Mouse (Mus musculus): ENCODE data around the gene Tmcc2.

The Tmcc2 gene

DNA sequence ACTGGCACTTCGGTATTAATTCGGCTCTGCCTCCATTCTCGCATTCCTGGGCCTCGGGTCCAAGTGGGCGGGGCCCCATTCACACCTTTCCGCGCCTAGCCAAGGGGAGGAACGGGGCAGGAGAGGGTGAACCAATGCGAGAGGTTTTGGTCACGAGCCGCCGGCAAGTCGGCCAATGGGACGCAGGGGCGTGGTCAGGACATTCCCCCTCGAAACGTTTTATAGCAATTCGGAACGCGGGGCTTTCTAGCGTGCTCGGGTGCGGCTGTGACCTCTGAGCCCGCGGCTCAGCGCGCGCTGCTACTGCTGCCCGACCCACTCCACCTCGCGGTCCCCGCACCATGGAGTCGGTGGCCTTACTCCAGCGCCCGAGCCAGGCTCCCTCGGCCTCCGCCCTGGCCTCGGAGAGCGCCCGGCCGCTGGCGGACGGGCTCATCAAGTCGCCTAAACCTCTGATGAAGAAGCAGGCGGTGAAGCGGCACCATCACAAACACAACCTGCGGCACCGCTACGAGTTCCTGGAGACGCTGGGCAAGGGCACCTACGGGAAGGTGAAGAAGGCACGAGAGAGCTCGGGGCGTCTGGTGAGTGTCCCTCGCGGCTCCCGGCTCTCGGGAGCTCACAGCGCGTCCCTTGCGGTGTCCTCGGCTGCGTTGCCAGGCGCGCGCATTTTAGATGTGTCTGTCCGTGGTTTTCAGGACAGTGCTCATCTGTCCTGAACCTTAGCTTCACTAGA, 75.0 kb downstream of the Tmcc2 start, which contains the start of gene Nuak2:
Gene Nuak2, plus strand, starts transcription at position 238 of the 736 bp plus-strand sequence.
- in situ Hi-C loops (cut with MseI, MboI), result no loop called here

DNA sequence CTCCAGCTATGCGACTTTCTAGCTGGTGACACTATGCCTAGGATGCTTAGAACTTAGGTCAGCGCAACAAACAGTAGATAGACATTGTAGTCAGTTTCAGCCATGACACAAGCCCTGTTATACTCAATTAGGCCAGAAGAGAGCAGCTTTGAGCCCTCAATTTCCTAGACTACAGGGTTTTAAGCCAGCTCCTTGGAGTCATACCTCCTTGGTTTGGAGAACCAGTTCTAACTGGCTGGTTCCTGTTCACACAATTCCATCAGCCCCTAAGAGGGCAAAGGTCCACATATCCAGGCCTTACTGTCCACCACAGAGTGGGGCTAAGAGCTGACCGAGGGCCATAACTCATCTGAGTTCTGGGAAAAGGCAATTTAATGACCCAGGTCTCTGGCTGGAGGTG, 78.4 kb downstream of the Tmcc2 start:
- in situ Hi-C loops (cut with MseI, MboI), result loop anchor here (5.0 kb wide), 1 partner anchor 45 kb away; no protein-coding TSS in a partner anchor

DNA sequence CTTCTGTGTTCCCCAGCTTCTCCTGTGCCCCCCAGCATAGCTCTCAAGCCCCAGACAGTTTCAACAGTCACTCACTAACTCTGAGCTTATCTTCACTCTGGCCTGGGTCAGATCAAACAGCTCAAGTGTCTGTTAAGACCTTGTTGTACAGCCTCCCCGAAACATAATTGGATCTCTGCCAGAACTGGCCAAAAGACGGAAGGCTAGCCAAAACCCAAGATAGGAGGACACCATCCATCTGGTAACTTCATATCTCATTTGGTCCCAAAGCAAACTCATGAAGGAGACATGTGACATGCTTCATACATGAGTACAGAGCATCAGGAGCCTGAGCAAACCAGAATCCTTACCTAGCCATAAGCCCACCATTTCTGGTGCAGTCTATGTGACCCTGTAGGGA, 79.0 kb downstream of the Tmcc2 start:
- in situ Hi-C loops (cut with MseI, MboI), result loop anchor here (5.0 kb wide), 1 partner anchor 45 kb away; no protein-coding TSS in a partner anchor

DNA sequence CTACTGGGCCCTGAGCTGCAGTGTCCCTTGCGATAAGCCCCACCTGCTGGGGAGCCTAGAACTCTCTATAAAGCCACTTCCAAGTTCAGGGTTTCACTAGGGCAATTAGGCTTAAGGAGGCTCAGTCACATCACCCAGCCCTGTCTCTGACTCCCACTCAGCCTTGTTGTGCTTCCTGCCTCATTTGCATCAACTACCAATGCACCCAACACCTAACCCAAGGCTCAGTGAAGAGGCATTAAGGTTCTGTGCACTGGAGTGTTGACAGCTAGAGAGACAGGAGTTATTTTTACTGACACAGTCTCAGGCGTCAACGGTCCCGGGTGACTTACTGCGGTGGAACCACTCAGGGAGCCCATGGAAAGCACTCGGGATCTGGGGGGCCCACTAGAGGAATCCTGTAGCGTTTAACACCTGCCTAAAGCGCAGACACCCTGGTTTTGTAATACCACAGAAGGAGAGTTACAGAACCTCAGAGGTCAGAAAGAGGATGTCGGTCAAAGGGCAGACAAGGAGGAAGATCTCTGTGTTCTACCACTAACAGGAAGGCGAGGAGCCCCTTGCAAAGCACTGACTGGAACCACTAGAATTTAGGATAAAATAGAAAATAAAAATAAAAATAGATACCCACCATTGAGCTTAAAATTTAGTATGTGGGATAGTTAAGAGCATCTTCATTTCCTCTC, 79.8 kb downstream of the Tmcc2 start:
- in situ Hi-C loops (cut with MseI, MboI), result loop anchor here (5.0 kb wide), 1 partner anchor 46 kb away; no protein-coding TSS in a partner anchor

DNA sequence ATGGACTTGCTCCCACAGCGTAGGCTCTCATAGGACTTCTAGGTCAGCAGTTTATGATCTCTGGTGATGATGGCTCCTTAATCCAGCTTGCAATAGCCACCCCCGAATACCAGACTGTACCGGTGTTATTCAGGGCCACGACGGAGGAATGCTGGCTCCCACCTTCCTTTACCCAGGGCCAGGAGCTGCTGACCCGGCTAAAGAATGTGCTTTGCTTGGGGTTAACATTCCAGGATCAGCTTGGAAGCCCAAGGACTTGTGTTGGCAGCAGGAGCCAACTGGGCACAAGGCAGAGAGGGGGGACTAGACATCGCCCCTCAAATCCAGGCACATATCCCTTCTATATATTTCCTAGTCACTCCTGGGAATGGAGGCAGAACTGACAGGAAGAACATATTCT, 80.3 kb downstream of the Tmcc2 start:
- in situ Hi-C loops (cut with MseI, MboI), result loop anchor here (5.0 kb wide), 1 partner anchor 47 kb away; no protein-coding TSS in a partner anchor

DNA sequence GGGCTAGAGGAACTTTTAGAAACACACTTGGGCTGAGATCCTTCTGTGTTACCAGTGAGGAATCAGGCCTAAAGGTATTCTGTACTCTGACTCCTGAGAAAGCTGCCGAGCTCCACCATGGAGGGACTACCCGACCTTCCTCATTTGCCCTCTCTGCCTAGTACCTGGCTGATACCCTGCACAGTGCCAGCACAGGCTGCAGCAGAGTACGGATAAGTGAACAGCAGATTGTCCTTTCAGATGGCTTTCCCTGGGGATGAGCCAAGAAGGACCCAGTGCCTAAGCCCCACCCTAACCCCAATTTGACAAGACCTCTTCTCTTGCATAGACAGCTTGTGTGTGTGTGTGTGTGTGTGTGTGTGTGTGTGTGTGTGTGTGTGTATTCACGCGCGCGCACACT, 82.4 kb downstream of the Tmcc2 start:
- in situ Hi-C loops (cut with MseI, MboI), result no loop called here

DNA sequence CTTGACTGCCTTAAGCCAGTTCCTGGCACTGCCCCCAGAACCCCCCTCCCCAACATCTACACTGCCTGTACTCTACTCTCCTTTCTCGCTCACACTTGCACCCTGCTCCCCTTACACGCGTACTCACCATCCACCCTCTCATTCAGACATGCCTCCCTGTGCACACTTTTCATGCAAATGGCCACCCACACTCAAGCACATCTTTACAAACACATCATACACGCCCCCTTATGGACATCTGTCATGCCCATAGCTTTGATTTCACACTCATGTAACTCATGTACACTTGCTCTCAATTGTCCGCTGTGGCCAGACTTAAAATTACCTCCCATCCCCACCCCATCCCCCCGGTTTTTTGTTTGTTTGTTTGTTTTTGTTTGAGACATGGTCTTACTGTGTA, 83.1 kb downstream of the Tmcc2 start:
- in situ Hi-C loops (cut with MseI, MboI), result no loop called here

DNA sequence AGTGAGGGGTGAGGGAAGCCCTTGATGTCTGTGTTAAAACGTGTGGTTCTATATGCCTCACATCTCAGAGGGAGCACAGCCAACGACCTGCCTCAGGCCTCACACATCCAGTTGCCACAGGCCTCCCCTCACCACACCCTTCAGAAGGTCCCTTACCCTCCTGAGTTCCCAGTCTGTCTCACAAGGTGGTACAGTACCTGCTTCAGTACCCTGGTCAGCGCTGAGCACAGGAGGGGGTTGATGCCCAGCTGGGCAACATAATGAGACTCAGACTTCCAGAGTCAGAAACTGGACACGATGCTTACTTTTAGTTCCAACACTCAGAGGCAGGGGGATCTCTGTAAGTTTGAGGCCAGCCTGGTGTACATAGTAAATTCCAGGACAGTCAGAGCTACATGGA, 84.3 kb downstream of the Tmcc2 start:
- in situ Hi-C loops (cut with MseI, MboI), result no loop called here

Measured in mouse trophoblast stem cell (cell line).